Mouse (Mus musculus) adrenal gland, adult 2 months (tissue): ENCODE results near the gene Rps11. TPM values are rescaled to one million over a fixed set of nuclear protein-coding genes. Genes with fewer than 3 reads are reported as not detected.
A peak's percentile ranks its signal among the peaks of the same experiment; 100 is the strongest.

Experiments
- DNase-seq: peaks from one replicate; pipeline ENCODE4 v3.0.0; 2021
- microRNA-seq, 2 experiments: library from miRNA; unstranded; fragments of <30 nt; microRNA quantifications; one replicate each; pipeline ENCODE4 v1.2.0; 2021
- polyA plus RNA-seq: library from polyadenylated mRNA; depleted of rRNA; stranded (reverse); fragments of >200 nt; gene quantifications from 2 replicates; pipeline ENCODE4 v1.2.3, GENCODE M21; 2012; rRNA removed
- total RNA-seq, 2 experiments: library from RNA; stranded (reverse); gene quantifications; 2 replicates each; pipeline ENCODE4 v1.2.3; 2021

The Rps11 gene
- total and polyA plus RNA-seq, 3 experiments, result 80.0 to 1,478 (median 1,290) TPM

DNA sequence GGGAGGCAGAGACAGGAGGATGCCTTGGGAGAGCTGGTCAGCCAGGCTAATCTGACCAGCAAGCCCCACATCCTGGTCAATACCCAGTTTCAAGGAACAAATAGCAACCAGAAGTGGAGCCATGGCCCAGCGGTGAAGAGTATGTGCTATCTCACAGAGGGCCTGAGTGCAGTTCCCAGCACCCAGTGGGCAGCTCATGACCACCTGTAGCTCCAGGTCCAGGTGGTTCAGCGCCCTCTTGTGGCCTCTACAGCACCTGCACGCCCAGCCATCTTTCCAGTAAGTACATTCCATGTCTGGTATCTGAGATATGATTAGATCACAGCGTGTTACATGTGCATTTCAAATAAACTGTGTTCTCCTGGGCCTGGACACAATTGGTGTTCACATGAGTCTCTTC lies 38.2 kb downstream of the Rps11 start:
- no peak for DNase-seq

DNA sequence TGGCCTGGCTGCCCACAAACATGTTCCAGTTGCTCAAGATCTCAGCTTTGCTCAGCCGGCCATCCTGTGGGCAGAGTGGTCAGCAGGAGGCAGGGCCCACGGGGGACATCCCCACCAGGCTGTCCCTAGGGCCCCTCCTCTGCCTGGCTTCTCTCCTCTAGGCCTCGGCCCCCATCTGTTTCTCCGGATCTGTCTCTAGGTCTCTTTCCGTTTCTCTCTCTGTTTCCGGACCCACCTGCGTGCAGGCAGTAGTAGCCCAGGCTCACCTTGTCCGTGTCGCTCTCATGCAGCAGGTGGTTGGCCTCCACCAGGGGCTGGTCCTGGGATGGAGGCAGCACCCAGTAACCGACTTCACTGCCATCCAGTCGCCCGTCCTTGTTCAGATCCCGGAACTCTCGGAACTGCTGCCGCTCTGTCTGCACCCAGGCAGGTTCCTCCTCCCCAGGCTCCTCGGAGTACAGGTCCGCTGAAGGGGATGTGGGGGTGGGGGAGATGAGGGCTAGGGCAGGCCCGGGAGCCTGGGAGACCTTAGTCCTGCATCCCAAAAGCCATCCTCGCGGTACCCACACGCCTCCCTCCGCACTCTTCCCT lies 40.8 kb downstream of the Rps11 start:
- DNase-seq, result no peak

DNA sequence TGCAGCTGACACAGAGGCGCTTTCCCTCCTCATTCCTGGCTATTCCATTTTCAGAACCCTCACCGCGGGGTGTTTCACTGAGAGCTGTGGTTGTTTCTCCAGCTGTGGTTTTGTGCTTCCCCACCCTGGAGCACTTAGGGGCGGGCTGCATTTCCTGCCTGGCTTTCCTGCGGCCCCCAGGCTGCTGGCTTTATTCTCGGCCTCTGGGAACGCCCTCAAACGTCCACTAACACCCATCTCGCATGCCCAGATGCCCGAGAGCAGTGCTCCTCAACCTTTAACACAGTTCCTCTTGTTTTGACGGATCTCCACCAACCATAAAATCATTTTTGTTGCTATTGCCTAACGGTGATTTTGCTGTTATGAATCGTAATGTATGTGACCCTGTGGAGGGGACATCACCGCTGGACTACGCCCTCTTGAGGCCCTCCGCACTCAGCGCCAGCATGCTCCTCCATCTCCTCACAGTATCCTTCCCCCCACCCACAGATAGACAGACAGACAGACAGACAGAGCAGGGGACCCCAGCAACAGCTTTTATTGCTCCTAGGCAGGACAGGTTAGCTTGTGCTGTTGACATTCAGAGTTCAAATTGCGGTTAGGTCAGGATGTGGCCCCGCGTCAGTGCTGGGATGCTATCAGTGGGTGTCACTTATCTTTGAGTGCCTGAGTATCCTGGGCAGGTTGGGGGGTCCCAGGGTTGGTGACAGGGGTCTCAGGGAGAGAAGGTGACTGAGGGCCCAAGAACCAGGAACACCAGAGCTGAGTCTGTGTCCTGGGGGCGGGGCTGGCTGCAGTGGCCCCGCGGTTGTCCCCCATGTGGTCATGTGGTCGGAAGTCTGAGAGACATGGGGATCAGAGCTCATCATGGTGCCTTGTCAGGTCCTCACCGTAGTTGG lies 41.6 kb downstream of the Rps11 start:
- DNase-seq, result no peak

DNA sequence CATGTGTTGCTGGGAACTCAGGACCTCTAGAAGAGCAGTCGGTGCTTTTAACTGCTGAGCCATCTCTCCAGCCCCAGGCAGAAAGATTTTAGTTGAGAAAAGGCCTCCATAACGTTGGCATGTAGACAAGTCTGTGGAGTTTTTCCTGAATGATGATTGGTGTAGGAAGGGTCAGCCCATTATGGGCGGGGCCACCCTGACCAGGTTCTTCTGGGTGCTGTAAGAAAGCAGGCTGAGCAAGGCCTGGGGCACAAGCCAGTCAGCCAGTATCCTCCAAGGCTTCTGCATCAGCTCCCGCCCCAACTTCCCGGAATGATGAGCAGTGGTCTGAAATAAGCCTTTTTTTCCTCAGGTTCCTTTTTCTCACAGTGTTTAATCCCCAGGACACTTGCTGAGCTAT lies 43.2 kb downstream of the Rps11 start:
- no peak for DNase-seq

DNA sequence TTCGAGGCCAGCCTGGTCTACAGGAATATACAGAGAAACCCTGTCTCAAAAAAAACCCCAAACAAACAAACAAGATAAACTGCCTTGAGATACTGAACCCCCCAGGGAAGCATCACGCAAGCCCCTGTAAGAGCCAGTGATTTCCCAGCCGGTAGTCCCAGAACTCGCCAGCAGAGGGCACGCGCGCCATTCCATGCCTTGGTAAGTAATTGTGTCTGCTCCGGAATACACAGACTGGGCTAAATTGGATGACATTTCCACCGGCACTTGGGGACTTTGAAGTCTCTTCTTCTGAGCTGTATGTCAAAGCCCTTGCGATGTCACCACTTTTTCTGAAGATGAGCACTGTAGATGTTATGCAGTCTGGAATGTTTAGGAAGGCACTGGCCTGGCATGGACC lies 44.4 kb downstream of the Rps11 start:
- DNase-seq, result peak; percentile 90

DNA sequence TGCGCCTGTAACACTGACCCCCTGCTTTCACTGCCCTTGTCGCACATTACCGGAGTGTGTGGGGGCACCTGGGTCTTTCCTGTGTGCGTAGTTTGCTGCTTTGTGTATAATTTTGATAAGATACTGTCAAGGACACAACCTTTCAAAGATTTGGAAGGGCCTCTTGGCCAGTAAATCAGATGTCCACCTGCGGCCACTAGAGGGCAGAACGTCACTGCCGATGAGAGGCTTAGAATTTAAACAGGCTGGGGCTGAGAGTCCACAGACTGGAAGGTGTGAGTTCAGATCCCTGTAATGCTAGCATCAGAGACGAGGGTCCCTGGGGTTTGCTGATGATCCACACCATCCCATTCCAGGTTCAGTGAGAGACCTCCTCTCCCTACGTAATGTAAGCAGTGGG lies 45.7 kb downstream of the Rps11 start:
- DNase-seq, result peak; percentile 85

DNA sequence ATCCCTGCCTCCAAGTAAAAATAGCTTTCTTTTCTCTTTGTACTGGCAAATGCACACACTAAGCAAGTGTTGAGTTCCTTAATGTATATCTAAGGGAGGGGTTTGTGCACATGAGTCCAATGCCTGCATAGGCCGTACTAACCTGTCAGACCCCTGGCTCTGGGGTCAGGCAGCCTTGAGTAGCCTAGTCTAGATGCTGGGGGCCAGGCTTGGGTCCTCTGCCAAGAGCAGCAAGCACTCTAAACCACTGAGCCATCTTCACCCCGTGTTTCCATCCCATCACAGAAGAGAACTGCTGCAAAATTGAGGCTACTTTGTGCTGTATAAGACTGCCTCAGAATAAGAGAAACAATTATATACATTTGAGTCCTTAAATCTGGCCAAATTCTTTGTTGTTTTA lies 46.4 kb downstream of the Rps11 start:
- no peak for DNase-seq

DNA sequence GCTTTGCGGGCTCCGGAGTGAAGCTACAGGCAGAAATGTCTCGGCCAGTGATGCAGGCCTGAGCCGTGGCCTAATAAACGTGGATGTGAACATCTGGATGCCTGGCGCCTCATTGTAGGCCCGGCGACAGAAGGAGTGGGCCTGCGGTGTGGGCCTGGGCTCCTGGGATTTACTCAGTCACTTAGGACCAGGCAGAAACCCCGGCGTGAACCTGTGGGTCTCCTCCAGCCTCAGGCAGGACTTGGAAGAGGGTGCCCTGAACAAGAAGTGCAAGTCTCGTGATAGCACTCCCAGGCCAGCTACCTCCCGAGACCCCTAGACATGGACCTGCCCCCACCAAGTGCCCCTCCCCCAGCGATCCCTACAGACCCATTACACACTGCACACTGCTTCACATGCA lies 46.9 kb downstream of the Rps11 start:
- DNase-seq, result no peak

DNA sequence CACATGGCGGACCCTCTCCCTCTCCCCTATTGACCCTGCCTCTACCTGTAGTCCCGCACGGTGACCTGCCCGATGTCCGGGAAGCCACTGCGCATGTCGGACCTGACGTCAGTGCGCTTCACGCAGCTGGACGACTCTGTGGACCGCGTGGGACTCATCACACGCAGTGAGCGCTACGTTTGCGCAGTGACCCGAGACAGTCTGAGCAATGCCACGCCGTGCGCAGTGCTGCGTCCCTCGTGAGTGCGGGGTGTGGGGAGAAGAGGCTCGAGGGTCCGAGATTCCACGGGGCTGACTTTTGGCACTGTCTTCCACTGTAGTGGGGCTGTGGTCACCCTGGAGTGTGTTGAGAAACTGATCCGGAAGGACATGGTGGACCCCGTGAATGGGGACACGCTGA lies 47.7 kb downstream of the Rps11 start:
- no peak for DNase-seq

DNA sequence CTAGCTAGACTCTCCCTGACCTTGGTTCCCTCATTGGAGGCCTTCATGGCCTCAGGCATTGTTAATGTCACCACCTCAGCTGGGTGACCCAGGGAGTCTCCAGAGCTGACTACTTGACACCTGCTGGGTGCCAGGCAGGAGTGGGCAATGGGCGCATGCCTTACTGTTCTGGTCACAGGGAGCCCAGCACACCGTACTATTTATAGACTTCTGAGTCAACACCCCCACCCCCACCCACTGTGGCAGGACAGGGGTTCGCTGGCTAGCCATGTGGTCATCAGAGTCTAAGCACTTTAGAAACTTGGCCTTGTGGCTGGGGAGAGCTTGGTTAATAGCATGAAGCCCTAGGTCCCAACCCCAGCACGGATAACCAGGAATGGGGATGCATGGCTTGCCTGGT lies 48.8 kb downstream of the Rps11 start:
- DNase-seq, result peak; percentile 82

DNA sequence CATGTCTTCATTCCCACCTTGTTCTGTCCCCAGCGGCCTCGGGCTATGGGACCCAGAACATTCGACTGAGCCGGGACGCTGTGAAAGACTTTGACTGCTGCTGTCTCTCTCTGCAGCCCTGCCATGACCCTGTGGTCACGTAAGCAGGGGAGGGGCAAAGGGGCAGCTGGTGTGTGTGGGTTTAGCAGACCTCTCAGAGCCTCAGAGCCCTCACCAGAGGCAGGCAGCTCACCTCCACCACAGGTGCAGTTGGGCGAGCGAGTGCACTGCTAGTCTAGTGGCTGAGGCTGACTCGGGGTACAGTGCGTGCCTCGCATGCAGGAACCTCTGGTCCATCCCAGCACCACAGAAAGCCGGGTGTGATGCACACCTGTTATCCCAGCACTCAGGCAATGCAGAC lies 50.3 kb downstream of the Rps11 start:
- DNase-seq, result no peak

DNA sequence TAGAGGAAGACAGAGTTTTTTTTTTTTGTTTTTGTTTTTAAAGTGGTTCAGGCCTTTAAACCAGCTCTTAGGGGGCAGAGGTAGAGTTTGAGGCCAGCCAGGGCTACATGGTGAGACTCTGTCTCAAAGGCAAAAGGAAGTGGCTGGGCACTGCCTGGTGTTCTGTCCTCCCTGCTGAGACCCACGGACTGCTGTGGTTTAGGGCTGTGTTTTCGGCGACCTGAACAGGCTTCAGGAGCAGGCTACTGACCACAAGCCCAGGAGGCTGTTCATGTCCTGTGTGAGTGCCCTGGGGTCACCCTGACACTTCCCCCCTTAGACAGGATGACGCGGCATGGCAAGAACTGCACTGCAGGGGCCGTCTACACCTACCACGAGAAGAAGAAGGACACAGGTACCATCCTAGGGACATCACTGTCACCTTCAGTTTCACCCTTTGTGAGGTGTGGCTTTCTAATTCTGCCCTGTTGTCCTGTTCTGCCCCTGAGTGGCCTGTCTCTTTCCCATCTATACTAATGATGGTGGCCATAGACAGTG lies 51.0 kb downstream of the Rps11 start:
- no peak for DNase-seq

Small RNA genes within 50 kb of the gene (microRNA-seq; reads per million reads assigned to microRNA genes)
- gene Mir150, result 774 to 869 reads per million in 2 experiments
- 36.7 to 70.3 reads per million in 2 experiments for gene Mir5121
- 0 reads per million in 2 experiments for gene Mir7055

Other genes starting within 250 kb of the Rps11 start
Only the 30 nearest of the 33 such genes appear.
- gene Fuz, start 228.4 kb downstream of the Rps11 start, total RNA-seq, result 10 to 100 TPM; 24.2 to 28.0 TPM
- 203 and 213 TPM in 2 replicates for gene Fuz, start 228.4 kb downstream of the Rps11 start, polyA plus RNA-seq
- 100 to 1,000 TPM in 1 of 2 experiments, 10 to 100 TPM in 1; 86.3 to 105 TPM for gene Ap2a1, start 194.9 kb downstream of the Rps11 start, total RNA-seq
- 119 and 121 TPM in 2 replicates for gene Ap2a1, start 194.9 kb downstream of the Rps11 start, polyA plus RNA-seq
- not detected for gene Tsks, start 181.2 kb downstream of the Rps11 start, total RNA-seq
- gene Tsks, start 181.2 kb downstream of the Rps11 start, polyA plus RNA-seq, result 0.13 and 0.31 TPM in 2 replicates
- 10 to 100 TPM in 1 of 2 experiments, 1 to 10 TPM in 1; 7.3 to 13.5 TPM for gene Cpt1c, start 149.6 kb downstream of the Rps11 start, total RNA-seq
- gene Cpt1c, start 149.6 kb downstream of the Rps11 start, polyA plus RNA-seq, result 29.6 and 37.5 TPM in 2 replicates
- gene Prmt1, start 137.9 kb downstream of the Rps11 start, total RNA-seq, result 100 to 1,000 TPM; 166 to 234 TPM
- 101 and 122 TPM in 2 replicates for gene Prmt1, start 137.9 kb downstream of the Rps11 start, polyA plus RNA-seq
- gene Irf3, start 126.8 kb downstream of the Rps11 start, total RNA-seq, result 100 to 1,000 TPM; 105 to 130 TPM
- gene Irf3, start 126.8 kb downstream of the Rps11 start, polyA plus RNA-seq, result 93.3 and 98.1 TPM in 2 replicates
- gene Bcl2l12, start 125.7 kb downstream of the Rps11 start, total RNA-seq, result 10 to 100 TPM; 20.1 to 20.3 TPM
- 40.4 and 50.3 TPM in 2 replicates for gene Bcl2l12, start 125.7 kb downstream of the Rps11 start, polyA plus RNA-seq
- gene Scaf1, start 108.1 kb downstream of the Rps11 start, total RNA-seq, result 10 to 100 TPM; 72.0 to 83.7 TPM
- 117 and 121 TPM in 2 replicates for gene Scaf1, start 108.1 kb downstream of the Rps11 start, polyA plus RNA-seq
- 100 to 1,000 TPM in 1 of 2 experiments, 10 to 100 TPM in 1; 93.7 to 118 TPM for gene Rras, start 106.5 kb downstream of the Rps11 start, total RNA-seq
- gene Rras, start 106.5 kb downstream of the Rps11 start, polyA plus RNA-seq, result 161 and 176 TPM in 2 replicates
- gene Prr12, start 71.6 kb downstream of the Rps11 start, total RNA-seq, result 10 to 100 TPM; 40.2 to 49.7 TPM
- 17.7 and 21.3 TPM in 2 replicates for gene Prr12, start 71.6 kb downstream of the Rps11 start, polyA plus RNA-seq
- 10 to 100 TPM; 40.2 to 58.1 TPM for gene Nosip, start 62.0 kb downstream of the Rps11 start, total RNA-seq
- gene Nosip, start 62.0 kb downstream of the Rps11 start, polyA plus RNA-seq, result 89.9 and 97.9 TPM in 2 replicates
- 10 to 100 TPM; 20.9 to 21.9 TPM for gene Prrg2, start 61.8 kb downstream of the Rps11 start, total RNA-seq
- gene Prrg2, start 61.8 kb downstream of the Rps11 start, polyA plus RNA-seq, result 70.3 and 85.2 TPM in 2 replicates
- gene Rcn3, start 32.2 kb downstream of the Rps11 start, total RNA-seq, result 10 to 100 TPM; 26.5 to 50.3 TPM
- gene Rcn3, start 32.2 kb downstream of the Rps11 start, polyA plus RNA-seq, result 93.3 and 104 TPM in 2 replicates
- 100 to 1,000 TPM in 1 of 2 experiments, 10 to 100 TPM in 1; 84.8 to 154 TPM for gene Fcgrt, start 20.6 kb downstream of the Rps11 start, total RNA-seq
- 186 and 187 TPM in 2 replicates for gene Fcgrt, start 20.6 kb downstream of the Rps11 start, polyA plus RNA-seq
- gene Rpl13a, start 4.3 kb upstream of the Rps11 start, total RNA-seq, result 1,000 to 10,000 TPM; 1,285 to 1,750 TPM
- 476 and 515 TPM in 2 replicates for gene Rpl13a, start 4.3 kb upstream of the Rps11 start, polyA plus RNA-seq
- gene Gm45713, start 11.8 kb upstream of the Rps11 start, total RNA-seq, result not detected
- 6.3 and 7.4 TPM in 2 replicates for gene Gm45713, start 11.8 kb upstream of the Rps11 start, polyA plus RNA-seq
- 10 to 100 TPM; 20.5 to 25.3 TPM for gene Flt3l, start 12.0 kb upstream of the Rps11 start, total RNA-seq
- 122 TPM in 2 replicates for gene Flt3l, start 12.0 kb upstream of the Rps11 start, polyA plus RNA-seq
- gene Pih1d1, start 29.9 kb upstream of the Rps11 start, total RNA-seq, result 10 to 100 TPM; 52.2 to 69.2 TPM
- gene Pih1d1, start 29.9 kb upstream of the Rps11 start, polyA plus RNA-seq, result 46.1 and 50.8 TPM in 2 replicates
- 10 to 100 TPM; 81.3 to 92.6 TPM for gene Aldh16a1, start 30.1 kb upstream of the Rps11 start, total RNA-seq
- 84.4 and 86.6 TPM in 2 replicates for gene Aldh16a1, start 30.1 kb upstream of the Rps11 start, polyA plus RNA-seq
- gene Slc17a7, start 39.5 kb upstream of the Rps11 start, total RNA-seq, result under 1 TPM; 0.14 to 0.35 TPM
- gene Slc17a7, start 39.5 kb upstream of the Rps11 start, polyA plus RNA-seq, result 0.10 and 0.11 TPM in 2 replicates
- not detected for gene Gfy, start 55.1 kb upstream of the Rps11 start, total RNA-seq
- gene Gfy, start 55.1 kb upstream of the Rps11 start, polyA plus RNA-seq, result not detected in 2 replicates
- not detected for gene Pth2, start 56.6 kb upstream of the Rps11 start, total RNA-seq
- not detected in 2 replicates for gene Pth2, start 56.6 kb upstream of the Rps11 start, polyA plus RNA-seq
- under 1 TPM in 1 of 2 experiments, not detected in 1; 0.14 TPM for gene Ccdc155, start 80.5 kb upstream of the Rps11 start, total RNA-seq
- 0.30 TPM in 2 replicates for gene Ccdc155, start 80.5 kb upstream of the Rps11 start, polyA plus RNA-seq
- gene Dkkl1, start 87.7 kb upstream of the Rps11 start, total RNA-seq, result not detected
- gene Dkkl1, start 87.7 kb upstream of the Rps11 start, polyA plus RNA-seq, result not detected in 2 replicates
- gene Tead2, start 91.3 kb upstream of the Rps11 start, total RNA-seq, result 1 to 10 TPM; 8.3 to 9.2 TPM
- 12.4 and 12.6 TPM in 2 replicates for gene Tead2, start 91.3 kb upstream of the Rps11 start, polyA plus RNA-seq
- gene Cd37, start 114.7 kb upstream of the Rps11 start, total RNA-seq, result 1 to 10 TPM; 2.9 to 5.2 TPM
- gene Cd37, start 114.7 kb upstream of the Rps11 start, polyA plus RNA-seq, result 10.9 and 14.3 TPM in 2 replicates
- not detected for gene Slc6a16, start 116.6 kb upstream of the Rps11 start, total RNA-seq
- gene Slc6a16, start 116.6 kb upstream of the Rps11 start, polyA plus RNA-seq, result 0.04 TPM in 1 of 2 replicates, not detected in the other
- gene Slc6a21, start 153.1 kb upstream of the Rps11 start, total RNA-seq, result not detected
- not detected in 2 replicates for gene Slc6a21, start 153.1 kb upstream of the Rps11 start, polyA plus RNA-seq
- 1 to 10 TPM; 5.2 to 9.4 TPM for gene Trpm4, start 209.3 kb upstream of the Rps11 start, total RNA-seq
- gene Trpm4, start 209.3 kb upstream of the Rps11 start, polyA plus RNA-seq, result 8.8 and 11.2 TPM in 2 replicates
- under 1 TPM in 1 of 2 experiments, not detected in 1; 0.23 TPM for gene Hrc, start 210.9 kb upstream of the Rps11 start, total RNA-seq
- 0.18 TPM in 1 of 2 replicates, not detected in the other for gene Hrc, start 210.9 kb upstream of the Rps11 start, polyA plus RNA-seq